Mouse (Mus musculus) G1E-ER4 (cell line): ENCODE measurements around the gene Tm9sf2. TPM values are rescaled to one million over a fixed set of nuclear protein-coding genes. Genes with fewer than 3 reads are reported as not detected.

Experiments used
- GATA1 ChIP-seq: IDR thresholded peaks from one replicate; pipeline ENCODE4 v1.8.0; 2012; ENCODE audit warnings: low read length, inconsistent platforms
- polyA plus RNA-seq: library from polyadenylated mRNA; stranded (reverse); fragments of >175 nt; gene quantifications from 2 replicates; pipeline ENCODE4 v1.2.3, GENCODE M21; 2012

Tm9sf2 gene
- polyA plus RNA-seq, 1 experiment, result 220 TPM

GRCm38 (mm10) chr14:122081308-122081707 is 25.5 kb upstream of the Tm9sf2 start:
- TF ChIP-seq GATA1, result no peak

DNA sequence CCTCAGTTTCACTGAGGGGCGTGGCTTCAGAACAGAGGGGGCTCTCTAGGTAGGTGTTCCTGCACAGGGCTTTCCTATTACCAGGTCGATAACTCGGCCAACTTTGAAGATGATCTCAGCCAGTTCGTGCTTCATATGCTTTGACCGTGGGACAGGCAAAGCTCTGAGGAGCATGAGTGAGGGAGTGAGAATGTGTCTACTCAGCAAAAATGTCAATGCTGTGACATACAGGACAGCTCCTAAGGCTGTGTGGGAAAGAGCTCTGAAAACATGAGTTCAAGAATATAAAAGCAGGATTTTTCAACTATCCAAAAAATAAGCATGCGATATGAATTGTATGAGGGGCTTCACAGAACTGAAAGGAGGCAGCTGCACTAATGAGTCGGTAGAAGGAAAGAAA is 23.3 kb upstream of the Tm9sf2 start:
- TF ChIP-seq GATA1, result no peak

- TF ChIP-seq GATA1, result no peak
Measured at GRCm38 (mm10) chr14:122087956-122088355, 18.9 kb upstream of the Tm9sf2 start.

- TF ChIP-seq GATA1, result no peak
Measured at GRCm38 (mm10) chr14:122092363-122092762, 14.5 kb upstream of the Tm9sf2 start.

DNA sequence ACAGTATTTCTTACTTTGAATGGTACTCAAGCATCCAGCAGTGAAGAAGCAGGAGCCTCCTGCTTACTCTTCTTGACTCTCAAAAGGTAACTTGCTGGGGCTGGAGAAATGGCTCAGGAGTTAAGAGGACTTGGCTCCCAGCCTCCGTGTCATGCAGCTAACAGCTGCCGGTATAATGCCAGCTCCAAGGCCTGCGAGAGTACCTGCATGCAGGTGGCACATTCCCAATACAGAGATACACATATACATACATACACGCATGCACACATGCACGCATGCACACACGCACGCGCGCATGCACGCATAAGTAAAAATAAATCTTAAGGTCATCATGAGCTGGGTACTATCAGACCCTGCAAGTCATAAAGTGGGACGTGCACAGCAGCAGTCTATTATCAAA is 10.5 kb upstream of the Tm9sf2 start:
- no peak for TF ChIP-seq GATA1

DNA sequence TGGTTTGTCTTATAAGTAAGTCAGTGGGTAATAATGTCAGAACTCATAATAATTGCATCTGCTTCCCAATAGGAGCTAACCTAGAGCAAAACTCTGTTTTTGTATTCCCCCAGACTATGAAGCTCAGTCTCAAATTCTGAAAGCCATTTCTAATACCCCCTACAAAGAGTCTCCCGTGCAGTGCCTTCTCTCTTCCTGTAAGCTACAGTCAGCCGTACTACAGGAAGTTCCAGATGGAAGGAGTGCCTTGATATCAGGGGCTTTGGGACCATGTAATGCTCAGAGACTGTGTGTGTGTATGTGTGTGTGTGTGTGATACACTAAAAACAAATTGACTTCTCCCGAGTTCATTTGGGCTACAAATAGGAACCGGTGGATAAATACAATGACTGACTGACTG is 7.3 kb upstream of the Tm9sf2 start:
- no peak for TF ChIP-seq GATA1

GRCm38 (mm10) chr14:122104881-122105280 is 2.0 kb upstream of the Tm9sf2 start:
- no peak for TF ChIP-seq GATA1

- no peak for TF ChIP-seq GATA1
Measured at GRCm38 (mm10) chr14:122105391-122106285, 1.2 kb upstream of the Tm9sf2 start.

DNA sequence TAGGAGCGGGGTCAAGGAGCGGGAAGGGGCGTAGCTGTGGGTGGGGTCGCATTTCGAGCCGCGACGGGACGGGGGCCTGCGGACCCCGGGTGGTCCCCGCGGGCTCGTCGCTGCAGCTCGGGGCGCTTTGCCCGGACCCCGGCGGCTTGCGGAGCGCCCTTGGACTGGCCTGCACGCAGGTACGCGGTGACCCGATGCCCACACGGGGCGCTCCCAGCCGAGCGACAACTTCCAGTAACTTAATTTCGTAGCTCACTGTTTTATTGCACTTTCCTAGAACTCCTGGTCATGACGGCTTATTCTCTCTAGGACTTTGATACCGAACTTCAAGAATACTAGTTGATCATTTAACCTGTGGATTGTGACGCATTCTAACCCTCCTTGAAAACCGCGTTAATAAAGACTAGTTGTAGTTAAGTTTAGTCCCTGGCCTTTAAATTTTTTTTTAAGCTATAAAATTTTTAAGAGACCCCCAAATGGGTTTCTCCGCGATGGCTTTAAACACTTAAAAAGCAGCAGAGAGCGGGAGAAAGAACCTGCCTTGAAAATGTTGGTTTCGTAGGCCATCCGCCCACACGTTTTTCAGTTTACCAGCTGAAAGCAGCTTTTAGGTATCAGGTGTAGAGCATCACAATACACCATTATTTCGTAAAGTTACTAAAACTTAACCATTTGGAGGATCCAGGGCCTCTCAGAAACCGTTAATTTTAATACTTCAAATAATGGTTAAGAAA is 810 bp downstream of the Tm9sf2 start:
- TF ChIP-seq GATA1, result no peak

- no peak for TF ChIP-seq GATA1
Measured at GRCm38 (mm10) chr14:122111681-122112080, 4.8 kb downstream of the Tm9sf2 start.

DNA sequence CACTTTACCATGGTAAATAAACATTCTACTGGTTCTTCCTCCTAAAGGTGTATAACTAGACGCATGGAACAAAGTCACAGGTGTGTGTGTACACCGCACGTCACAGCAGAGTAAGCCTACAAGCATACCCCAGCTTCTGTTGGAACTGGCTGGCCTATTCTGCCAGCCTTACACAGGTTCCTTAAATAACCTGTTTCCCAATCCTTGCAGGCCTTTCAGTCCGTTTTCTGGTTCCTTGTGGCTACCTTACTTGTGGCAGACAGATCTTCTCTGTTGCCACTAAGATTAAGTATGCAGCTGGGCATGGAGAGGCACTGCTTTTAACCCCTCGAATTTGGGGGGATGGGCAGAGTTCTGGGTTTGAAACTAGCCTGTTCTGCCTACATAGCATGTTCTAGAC is 5.5 kb downstream of the Tm9sf2 start:
- no peak for TF ChIP-seq GATA1

DNA sequence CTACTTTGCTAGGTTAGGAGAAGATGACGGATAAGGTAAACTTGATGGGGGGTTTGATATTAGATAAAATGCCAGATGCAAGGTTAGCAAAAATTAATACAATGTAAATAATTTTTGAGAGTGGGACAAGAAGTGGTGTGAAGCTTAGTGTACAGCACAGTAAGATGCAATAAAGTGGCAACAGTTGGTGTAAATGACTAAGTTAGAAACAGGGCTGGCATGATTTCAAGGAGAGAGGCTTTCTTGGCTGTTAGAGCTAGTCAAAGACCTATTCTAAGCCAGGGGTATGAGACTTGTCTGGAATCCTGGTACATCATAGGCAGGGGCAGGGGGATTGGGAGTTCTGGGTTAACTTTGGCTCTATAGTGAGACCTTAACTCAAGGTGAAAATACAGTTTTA is 9.4 kb downstream of the Tm9sf2 start:
- TF ChIP-seq GATA1, result no peak

GRCm38 (mm10) chr14:122130111-122130797 is 23.4 kb downstream of the Tm9sf2 start:
- TF ChIP-seq GATA1, result no peak

GRCm38 (mm10) chr14:122131644-122132043 is 24.8 kb downstream of the Tm9sf2 start:
- no peak for TF ChIP-seq GATA1

- TF ChIP-seq GATA1, result no peak
Measured at GRCm38 (mm10) chr14:122136368-122136928, 29.6 kb downstream of the Tm9sf2 start.

GRCm38 (mm10) chr14:122137234-122137633 is 30.4 kb downstream of the Tm9sf2 start:
- no peak for TF ChIP-seq GATA1
